Mouse (Mus musculus): ENCODE results near the gene Gm4181. TPM values are rescaled to one million over a fixed set of nuclear protein-coding genes. Genes with fewer than 3 reads are reported as not detected.
"Not testable (repeated sequence)": the region's sequence is repeated elsewhere in the genome, so short reads cannot be mapped to it uniquely, and the experiment has no call there.

Gm4181 gene
- not detected in 2 replicates for polyA plus RNA-seq (2012; rRNA removed)

DNA sequence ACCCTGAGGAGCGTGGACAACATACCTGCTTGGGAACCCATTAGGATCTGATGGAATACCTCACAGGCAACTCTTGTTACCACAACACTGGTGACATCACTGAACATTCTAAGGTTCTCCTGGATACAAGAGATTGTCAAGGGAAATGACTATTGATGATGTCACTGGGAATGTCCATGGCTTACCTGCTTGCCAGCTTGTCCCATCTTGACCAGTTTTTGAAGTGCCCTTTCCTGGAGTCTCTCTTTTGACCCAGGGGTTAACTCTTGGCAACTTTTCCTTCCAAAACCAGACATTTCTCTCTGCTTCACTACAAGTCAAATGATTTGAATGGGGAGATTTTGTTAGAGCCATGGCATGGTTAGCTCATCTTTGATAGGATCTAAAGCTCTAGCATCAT lies at the start of gene Gm4181:
Gm4181 (minus strand) TSS at position 101 of the 400 bp plus-strand sequence.
- WGBS = 67% methylated on average over 1 of the region's 1 CpGs
- not testable (repeated sequence) for H3K4me3 ChIP-seq (replicated peaks; ENCODE audit: extremely low read depth, low read depth, low read length); H3K4me1 ChIP-seq (ENCODE audit: control insufficient read depth, insufficient read depth, low read length); DNase-seq

GRCm38 (mm10) chr14:51677269-51677668 lies 41.8 kb upstream of the Gm4181 start:
- no peak overlapping the region for H3K4me3 ChIP-seq (replicated peaks; ENCODE audit: extremely low read depth, low read depth, low read length)
- H3K4me1 ChIP-seq (ENCODE audit: control insufficient read depth, insufficient read depth, low read length) = no peaks in the 10 kb centered on the region
- 87% methylated on average over 5 of the region's 5 CpGs for WGBS
- TF ChIP-seq POLR2A (IDR thresholded peaks at IDR 0.05; ENCODE audit: borderline replicate concordance, extremely low read depth, low read depth, low read length) (no peak), CTCF (IDR thresholded peaks at IDR 0.05; ENCODE audit: insufficient read depth, low read length) (no peak)
- no peak for DNase-seq

DNA sequence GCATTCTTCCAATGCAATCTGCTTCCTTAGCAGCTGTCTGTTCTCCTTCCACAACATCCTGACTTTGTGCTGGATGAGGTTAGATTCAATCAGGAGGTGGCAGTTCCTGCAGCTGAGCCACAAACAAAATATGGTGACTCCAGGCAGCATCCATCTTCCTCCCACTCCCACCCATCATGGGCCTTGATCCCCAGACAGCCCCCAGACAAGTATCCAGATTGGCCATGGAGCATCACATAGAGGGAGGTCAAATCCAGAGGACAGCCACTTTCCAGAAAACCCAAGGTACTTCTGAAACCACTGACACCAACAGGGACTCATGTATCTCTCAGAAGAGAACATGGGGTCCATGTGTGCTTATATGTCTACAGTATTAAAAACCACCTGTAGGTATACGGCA lies 3.0 kb downstream of the Gm4181 start:
- DNase-seq = peak; percentile 7
- not testable (repeated sequence) for H3K4me3 ChIP-seq (replicated peaks; ENCODE audit: extremely low read depth, low read depth, low read length); H3K4me1 ChIP-seq (ENCODE audit: control insufficient read depth, insufficient read depth, low read length)
- WGBS = 92% methylated on average over 1 of the region's 1 CpGs

DNA sequence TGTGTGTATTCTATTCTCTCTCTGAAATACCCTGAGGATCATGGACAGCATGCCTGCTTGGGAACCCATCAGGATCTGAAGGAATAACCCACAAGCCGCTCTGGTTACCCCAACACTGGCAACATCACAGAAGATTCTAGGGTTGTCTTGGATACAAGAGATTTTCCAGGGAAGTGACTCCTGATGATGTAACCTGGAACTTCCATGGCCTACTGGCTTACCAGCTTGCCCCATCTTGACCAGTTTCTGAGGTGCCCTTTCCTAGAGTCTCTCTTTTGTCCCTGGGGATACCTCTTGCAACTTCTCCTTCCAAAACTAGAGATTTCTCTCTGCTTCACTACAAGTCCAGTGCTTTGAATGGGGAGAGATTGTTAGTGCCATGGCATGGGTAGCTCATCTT lies 24.3 kb downstream of the Gm4181 start, which contains the start of gene Gm17078:
Gm17078 (minus strand) TSS at position 101 of the 400 bp plus-strand sequence.
- no peaks in the 10 kb centered on the region for H3K4me1 ChIP-seq (ENCODE audit: control insufficient read depth, insufficient read depth, low read length)
- H3K4me3 ChIP-seq (replicated peaks; ENCODE audit: extremely low read depth, low read depth, low read length) = no peak within 1 kb of the TSS
- DNase-seq = no peak
- TF ChIP-seq CTCF (IDR thresholded peaks at IDR 0.05; ENCODE audit: insufficient read depth, low read length) (no peak), POLR2A (IDR thresholded peaks at IDR 0.05; ENCODE audit: borderline replicate concordance, extremely low read depth, low read depth, low read length) (no peak)
- 73% methylated on average over 1 of the region's 1 CpGs for WGBS

DNA sequence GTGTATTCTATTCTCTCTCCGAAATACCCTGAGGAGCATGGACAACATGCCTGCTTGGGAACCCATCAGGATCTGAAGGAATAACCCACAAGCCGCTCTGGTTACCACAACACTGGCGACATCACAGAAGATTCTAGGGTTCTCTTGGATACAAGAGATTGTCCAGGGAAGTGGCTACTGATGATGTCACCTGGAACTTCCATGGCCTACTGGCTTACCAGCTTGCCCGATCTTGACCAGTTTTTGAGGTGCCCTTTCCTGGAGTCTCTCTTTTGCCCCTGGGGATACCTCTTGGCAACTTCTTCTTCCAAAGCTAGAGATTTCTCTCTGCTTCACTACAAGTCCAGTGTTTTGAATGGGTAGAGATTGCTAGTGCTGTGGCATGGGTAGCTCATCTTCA lies 43.4 kb downstream of the Gm4181 start, which contains the start of gene Gm17174:
Gm17174 (minus strand) TSS at position 101 of the 400 bp plus-strand sequence.
- WGBS = 83% methylated on average over 4 of the region's 4 CpGs
- DNase-seq; H3K4me1 ChIP-seq (ENCODE audit: control insufficient read depth, insufficient read depth, low read length): not testable (repeated sequence)

More for the DNA sequence above, 43.4 kb downstream of the Gm4181 start, which contains the start of gene Gm17174:
- not testable (repeated sequence) for H3K4me3 ChIP-seq (replicated peaks; ENCODE audit: extremely low read depth, low read depth, low read length)

Other genes with a start within 250 kb of the Gm4181 start
- not detected in 2 replicates for gene Vmn2r88, start 224.8 kb downstream of the Gm4181 start, polyA plus RNA-seq (2012; rRNA removed)
- not detected in 2 replicates for gene Vmn2r89, start 183.8 kb downstream of the Gm4181 start, polyA plus RNA-seq (2012; rRNA removed)
- gene Gm5622, start 82.9 kb downstream of the Gm4181 start, polyA plus RNA-seq (2012; rRNA removed) = not detected in 2 replicates
- gene Gm17175, start 61.6 kb downstream of the Gm4181 start, polyA plus RNA-seq (2012; rRNA removed) = not detected in 2 replicates
- gene Gm17174, start 43.5 kb downstream of the Gm4181 start, polyA plus RNA-seq (2012; rRNA removed) = not detected in 2 replicates
- not detected in 2 replicates for gene Gm17078, start 24.4 kb downstream of the Gm4181 start, polyA plus RNA-seq (2012; rRNA removed)
- not detected in 2 replicates for gene Gm17079, start 59.8 kb upstream of the Gm4181 start, polyA plus RNA-seq (2012; rRNA removed)
- gene Gm5800, start 81.5 kb upstream of the Gm4181 start, polyA plus RNA-seq (2012; rRNA removed) = not detected in 2 replicates
- not detected in 2 replicates for gene Ang4, start 137.9 kb upstream of the Gm4181 start, polyA plus RNA-seq (2012; rRNA removed)
- not detected in 2 replicates for gene AY358078, start 164.4 kb upstream of the Gm4181 start, polyA plus RNA-seq (2012; rRNA removed)
- gene Ear6, start 218.0 kb upstream of the Gm4181 start, polyA plus RNA-seq (2012; rRNA removed) = 0.72 and 1.4 TPM in 2 replicates
- 26.0 and 27.2 TPM in 2 replicates for gene Mettl17, start 249.2 kb upstream of the Gm4181 start, polyA plus RNA-seq (2012; rRNA removed)

Data from lung, adult 2 months (tissue).